Mouse (Mus musculus) ES-Bruce4 (cell line): ENCODE results near the gene Prpf40b. TPM values are rescaled to one million over a fixed set of nuclear protein-coding genes. Genes with fewer than 3 reads are reported as not detected.

Experiments
- H3K27ac ChIP-seq: 2 replicates; pipeline ENCODE4 v1.5.1; 2012; ENCODE audit warnings: low read length, inconsistent platforms; ENCODE audit not compliant: insufficient read depth
- H3K27me3 ChIP-seq: 2 replicates; pipeline ENCODE4 v1.6.1; 2012; ENCODE audit warnings: mild to moderate bottlenecking, low read length, inconsistent platforms; ENCODE audit not compliant: control insufficient read depth, poor library complexity, insufficient read depth, severe bottlenecking
- H3K36me3 ChIP-seq: 2 replicates; pipeline ENCODE4 v1.6.1; 2012; ENCODE audit warnings: inconsistent platforms, mild to moderate bottlenecking, low read length, moderate library complexity; ENCODE audit not compliant: control insufficient read depth, poor library complexity, insufficient read depth, severe bottlenecking
- H3K4me1 ChIP-seq: one replicate; pipeline ENCODE4 v1.8.1; 2011; ENCODE audit warnings: low read length; ENCODE audit not compliant: control insufficient read depth, insufficient read depth
- H3K4me3 ChIP-seq: 2 replicates; pipeline ENCODE4 v1.5.1; 2011; ENCODE audit warnings: low read depth, mild to moderate bottlenecking, low read length
- H3K9ac ChIP-seq: 2 replicates; pipeline ENCODE4 v1.6.1; 2012; ENCODE audit warnings: low read depth, mild to moderate bottlenecking, inconsistent platforms; ENCODE audit not compliant: poor library complexity, severe bottlenecking
- H3K9me3 ChIP-seq: replicated peaks from 2 replicates; pipeline ENCODE4 v1.6.1; 2012; ENCODE audit warnings: mild to moderate bottlenecking, low read length, inconsistent platforms; ENCODE audit not compliant: control insufficient read depth, poor library complexity, insufficient read depth, severe bottlenecking
- CTCF ChIP-seq: IDR thresholded peaks from one replicate; pipeline ENCODE4 v1.8.1; 2011; ENCODE audit warnings: low read depth, low read length
- EP300 ChIP-seq: IDR thresholded peaks from 2 replicates; pipeline ENCODE4 v1.6.1; 2011; ENCODE audit warnings: low read depth, low read length; ENCODE audit not compliant: insufficient read depth
- POLR2A ChIP-seq: IDR thresholded peaks from one replicate; pipeline ENCODE4 v1.8.1; 2011; ENCODE audit warnings: low read length; ENCODE audit not compliant: insufficient read depth
- polyA plus RNA-seq: library from polyadenylated mRNA; stranded (reverse); fragments of >200 nt; gene quantifications from 2 replicates; pipeline ENCODE4 v1.2.4, GENCODE M21; 2011; ENCODE audit warnings: low read depth; ENCODE audit not compliant: missing spikeins, insufficient read depth, insufficient read length

The Prpf40b gene
- polyA plus RNA-seq, 1 experiment: 42.8 TPM

DNA sequence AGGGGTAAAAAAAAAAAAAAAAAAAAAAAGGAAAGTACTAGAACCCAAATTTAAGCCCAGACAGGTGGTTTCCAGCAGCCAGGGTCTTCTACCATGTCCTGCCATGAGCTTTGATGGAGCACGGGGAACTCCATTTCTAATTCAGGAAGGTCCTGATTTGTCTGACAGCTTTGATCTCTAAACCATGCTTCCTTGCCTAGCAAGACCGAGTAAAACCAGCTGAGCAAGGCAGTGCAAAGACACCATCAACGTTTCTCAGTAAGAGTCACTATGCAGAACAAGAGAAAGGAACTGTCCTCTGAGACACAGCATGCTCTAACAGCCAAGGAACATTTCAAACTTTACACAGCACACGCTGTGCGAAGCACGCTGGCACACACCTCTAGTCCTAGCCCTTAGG, 56.7 kb downstream of the Prpf40b start:
- Histone ChIP-seq H3K4me1 (no peaks in the 10 kb centered on the region), H3K4me3 (no peak overlapping the region), H3K9ac (no peak overlapping the region), H3K9me3 (no peaks in the 10 kb centered on the region), H3K27me3 (no peaks in the 10 kb centered on the region), H3K36me3 (no peaks in the 10 kb centered on the region), H3K27ac (no peak overlapping the region)
- TF ChIP-seq EP300 (no peak), CTCF (no peak), POLR2A (no peak)

GRCm38 (mm10) chr15:99352306-99352705, 57.4 kb downstream of the Prpf40b start:
- TF ChIP-seq POLR2A (no peak), EP300 (no peak), CTCF (no peak)
- H3K4me1 ChIP-seq: no peaks in the 10 kb centered on the region
- H3K9ac ChIP-seq: no peak overlapping the region
- no peaks in the 10 kb centered on the region for H3K9me3 ChIP-seq
- H3K4me3 ChIP-seq: no peak overlapping the region
- H3K27me3 ChIP-seq: no peaks in the 10 kb centered on the region
- H3K36me3 ChIP-seq: no peaks in the 10 kb centered on the region
- H3K27ac ChIP-seq: no peak overlapping the region

DNA sequence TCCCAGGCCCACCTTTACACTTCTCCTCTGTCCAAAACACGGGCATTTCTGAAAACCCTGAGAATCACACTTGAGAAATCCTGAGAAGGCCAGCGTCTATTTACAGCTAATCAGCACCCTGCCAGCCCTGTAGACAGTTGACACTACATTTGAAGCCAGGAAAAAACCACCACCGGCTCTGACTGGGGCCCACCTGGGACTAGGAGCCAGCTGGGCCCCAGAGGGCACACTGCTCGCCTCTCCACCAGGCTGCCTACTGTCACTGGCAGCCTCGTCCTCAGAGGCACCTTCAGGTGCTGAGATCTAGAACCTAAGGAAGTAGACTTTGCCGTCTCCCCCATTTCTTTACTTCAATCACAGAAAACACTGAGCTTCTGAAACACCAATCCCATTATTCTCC, 60.8 kb downstream of the Prpf40b start:
- no peaks in the 10 kb centered on the region for H3K9me3 ChIP-seq

GRCm38 (mm10) chr15:99356462-99356861, 61.6 kb downstream of the Prpf40b start:
- Histone ChIP-seq H3K27me3 (no peaks in the 10 kb centered on the region), H3K4me1 (no peaks in the 10 kb centered on the region), H3K36me3 (no peaks in the 10 kb centered on the region), H3K9ac (no peak overlapping the region), H3K9me3 (no peaks in the 10 kb centered on the region), H3K4me3 (no peak overlapping the region), H3K27ac (no peak overlapping the region)
- TF ChIP-seq EP300: no peak
- TF ChIP-seq CTCF: no peak
- TF ChIP-seq POLR2A: no peak

More for the DNA sequence above, 60.8 kb downstream of the Prpf40b start:
- no peak overlapping the region for H3K27ac ChIP-seq
- no peaks in the 10 kb centered on the region for H3K4me1 ChIP-seq
- H3K9ac ChIP-seq: no peak overlapping the region
- H3K36me3 ChIP-seq: no peaks in the 10 kb centered on the region
- TF ChIP-seq POLR2A: no peak
- no peak for TF ChIP-seq CTCF
- TF ChIP-seq EP300: no peak
- H3K27me3 ChIP-seq: no peaks in the 10 kb centered on the region
- no peak overlapping the region for H3K4me3 ChIP-seq

DNA sequence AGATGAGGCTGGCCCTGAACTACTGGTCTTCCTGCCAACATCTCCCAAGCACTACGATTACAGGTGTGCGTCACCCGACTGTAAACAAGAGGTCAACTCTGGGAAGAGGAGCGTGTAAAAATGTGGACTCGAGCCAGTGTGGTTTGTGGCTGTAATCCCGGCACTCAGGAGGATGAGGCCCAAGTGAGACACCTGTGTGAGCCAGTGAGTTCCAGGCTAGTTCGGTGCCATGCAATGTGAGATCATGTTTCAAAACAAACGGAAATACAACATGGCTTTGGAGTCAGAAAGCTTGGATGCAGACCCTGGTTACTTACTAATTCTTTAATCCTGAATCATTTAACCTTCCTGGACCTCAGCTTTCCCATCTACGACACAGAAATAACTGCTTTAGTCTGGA, 64.1 kb downstream of the Prpf40b start:
- Histone ChIP-seq H3K4me1 (no peaks in the 10 kb centered on the region), H3K9ac (no peak overlapping the region), H3K9me3 (no peaks in the 10 kb centered on the region), H3K36me3 (no peaks in the 10 kb centered on the region), H3K4me3 (no peak overlapping the region), H3K27me3 (no peaks in the 10 kb centered on the region), H3K27ac (no peak overlapping the region)
- no peak for TF ChIP-seq CTCF

DNA sequence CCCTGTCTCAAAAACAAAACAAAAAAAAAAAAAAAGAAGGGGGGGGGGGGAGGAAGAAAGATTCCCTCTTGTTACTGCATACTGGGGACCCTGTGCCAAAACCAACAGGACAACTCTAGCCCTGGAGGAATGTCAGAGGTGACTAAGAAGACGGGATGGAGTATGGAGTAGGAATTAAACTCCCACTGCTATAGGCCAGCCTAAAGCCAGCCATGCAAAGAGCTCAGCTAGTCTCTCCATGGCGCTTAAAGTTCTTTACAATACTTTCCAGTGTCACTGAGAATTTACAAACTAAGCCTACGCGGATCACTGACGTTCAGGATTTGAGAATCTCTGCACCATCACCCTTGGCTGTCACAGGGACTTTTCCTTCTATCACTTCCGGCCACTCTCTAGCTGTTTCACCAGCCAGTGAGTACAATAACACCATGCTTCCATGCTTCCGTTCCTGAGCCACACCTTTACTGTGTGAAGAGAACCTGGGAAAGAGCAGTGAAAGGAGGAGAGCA, 69.2 kb downstream of the Prpf40b start:
- Histone ChIP-seq H3K27me3 (no peaks in the 10 kb centered on the region), H3K4me3 (no peak overlapping the region), H3K9ac (no peak overlapping the region), H3K4me1 (peaks cover 2% of the 10 kb centered on the region), H3K9me3 (no peaks in the 10 kb centered on the region), H3K36me3 (no peaks in the 10 kb centered on the region), H3K27ac (no peak overlapping the region)
- no peak for TF ChIP-seq EP300
- TF ChIP-seq CTCF: no peak
- TF ChIP-seq POLR2A: no peak
